Mouse (Mus musculus) midbrain, embryonic 13.5 days (tissue): Measurements from ENCODE around the gene Gal. TPM values are rescaled to one million over a fixed set of nuclear protein-coding genes. Genes with fewer than 3 reads are reported as not detected.

Source experiments
- ATAC-seq: fragments of 200-750 bp; cut with Nextera tagmentation; 2 replicates; pipeline ENCODE4 v1.8.0; 2017; ENCODE audit warnings: mild to moderate bottlenecking, moderate TSS enrichment, moderate library complexity
- H3K27ac ChIP-seq: fragments of 300-500 bp; sonication (generic); 2 replicates; pipeline ENCODE4 v1.5.1; 2015; ENCODE audit warnings: inconsistent platforms, mild to moderate bottlenecking, moderate library complexity
- H3K27me3 ChIP-seq: fragments of 300-500 bp; sonication (generic); 2 replicates; pipeline ENCODE4 v1.6.1; 2015; ENCODE audit warnings: mild to moderate bottlenecking, inconsistent platforms
- H3K36me3 ChIP-seq: fragments of 300-500 bp; sonication (generic); 2 replicates; pipeline ENCODE4 v1.6.1; 2015; ENCODE audit warnings: mild to moderate bottlenecking, inconsistent platforms
- H3K4me1 ChIP-seq: fragments of 300-500 bp; sonication (generic); replicated peaks from 2 replicates; pipeline ENCODE4 v1.6.1; 2015; ENCODE audit warnings: inconsistent platforms
- H3K4me2 ChIP-seq: fragments of 300-500 bp; sonication (generic); replicated peaks from 2 replicates; pipeline ENCODE4 v1.6.1; 2015; ENCODE audit warnings: moderate library complexity, mild to moderate bottlenecking, inconsistent platforms
- H3K4me3 ChIP-seq: fragments of 300-500 bp; sonication (generic); replicated peaks from 2 replicates; pipeline ENCODE4 v1.5.1; 2015; ENCODE audit warnings: mild to moderate bottlenecking, inconsistent platforms
- H3K9ac ChIP-seq: fragments of 300-500 bp; sonication (generic); replicated peaks from 2 replicates; pipeline ENCODE4 v1.6.1; 2015; ENCODE audit warnings: mild to moderate bottlenecking, inconsistent platforms
- H3K9me3 ChIP-seq: fragments of 300-500 bp; sonication (generic); 2 replicates; pipeline ENCODE4 v1.6.1; 2016; ENCODE audit warnings: mild to moderate bottlenecking, inconsistent platforms
- WGBS: fragments of 180-500 bp; shearing (Covaris S2); methylation state at CpG from one replicate; pipeline ENCODE4 v1.1.7; 2015; 5-methylcytosine and 5-hydroxymethylcytosine counted together
- polyA plus RNA-seq: library from polyadenylated mRNA; unstranded; fragments of >200 nt; fragmentation: Nextera tagmentation; extraction: Ambion mirVana; gene quantifications from 2 replicates; pipeline ENCODE4 v1.2.1, GENCODE M21; 2015

The Gal gene
- polyA plus RNA-seq, 1 experiment from 2014 or later, result 4.0 TPM

DNA sequence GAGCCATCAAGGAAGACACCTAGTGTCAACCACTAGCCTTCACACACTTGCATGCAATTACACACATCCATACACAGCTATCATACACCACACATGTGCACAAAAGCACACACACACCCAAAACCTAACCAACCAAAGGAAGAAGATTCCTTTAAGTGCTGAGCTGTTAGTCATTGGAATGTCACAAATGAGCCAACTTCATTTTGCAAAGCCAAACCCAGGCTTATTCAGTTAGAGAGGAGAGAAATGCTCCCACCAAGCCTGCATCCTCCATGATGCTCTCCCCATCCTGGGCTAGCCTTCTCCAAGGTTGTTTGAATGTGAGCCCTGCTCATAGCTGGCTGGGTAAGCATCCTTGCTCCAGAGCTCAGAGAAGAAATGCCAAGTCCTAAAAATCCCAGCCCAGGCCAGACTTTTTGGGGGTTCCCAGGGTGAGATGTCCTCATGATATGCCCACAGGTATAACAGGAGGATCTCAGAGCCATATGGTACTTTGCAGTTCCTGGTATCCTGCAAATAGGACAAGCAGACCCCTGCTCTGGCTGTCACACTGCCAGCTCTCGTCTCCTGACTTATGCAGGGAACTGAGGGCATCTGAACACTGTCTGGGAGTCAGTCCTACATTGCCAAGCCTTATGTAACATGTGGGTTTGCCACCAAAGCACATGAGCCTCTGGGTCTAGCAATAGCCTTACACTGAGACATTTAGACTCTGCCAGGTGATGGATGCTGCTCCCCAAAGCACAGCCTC lies 8.6 kb downstream of the Gal start:
- WGBS, result 57% methylated on average over 1 of the region's 1 CpGs

GRCm38 (mm10) chr19:3404030-3404429 lies 10.3 kb downstream of the Gal start:
- Histone ChIP-seq H3K27me3 (no peaks in the 10 kb centered on the region), H3K9ac (no peak overlapping the region), H3K36me3 (no peaks in the 10 kb centered on the region), H3K4me3 (no peak overlapping the region), H3K9me3 (no peaks in the 10 kb centered on the region), H3K4me1 (no peaks in the 10 kb centered on the region), H3K4me2 (no peak overlapping the region), H3K27ac (no peak overlapping the region)
- 83% methylated on average over 7 of the region's 7 CpGs for WGBS
- no peak for ATAC-seq

More for the DNA sequence above, 8.6 kb downstream of the Gal start:
- H3K27ac ChIP-seq, result no peak overlapping the region
- H3K4me1 ChIP-seq, result no peaks in the 10 kb centered on the region
- no peaks in the 10 kb centered on the region for H3K36me3 ChIP-seq
- H3K4me3 ChIP-seq, result no peak overlapping the region
- H3K9me3 ChIP-seq, result no peaks in the 10 kb centered on the region
- no peaks in the 10 kb centered on the region for H3K27me3 ChIP-seq
- ATAC-seq, result no peak
- H3K4me2 ChIP-seq, result no peak overlapping the region
- no peak overlapping the region for H3K9ac ChIP-seq

GRCm38 (mm10) chr19:3402390-3402789 lies 12.0 kb downstream of the Gal start:
- Histone ChIP-seq H3K4me3 (no peak overlapping the region), H3K27me3 (no peaks in the 10 kb centered on the region), H3K9me3 (no peaks in the 10 kb centered on the region), H3K9ac (no peak overlapping the region), H3K4me1 (no peaks in the 10 kb centered on the region), H3K4me2 (no peak overlapping the region), H3K36me3 (no peaks in the 10 kb centered on the region), H3K27ac (no peak overlapping the region)
- no peak for ATAC-seq
- 85% methylated on average over 6 of the region's 6 CpGs for WGBS

GRCm38 (mm10) chr19:3401943-3402342 lies 12.4 kb downstream of the Gal start:
- WGBS, result 54% methylated on average over 7 of the region's 7 CpGs
- no peaks in the 10 kb centered on the region for H3K36me3 ChIP-seq
- no peaks in the 10 kb centered on the region for H3K9me3 ChIP-seq
- no peak overlapping the region for H3K4me2 ChIP-seq
- no peak overlapping the region for H3K9ac ChIP-seq
- H3K27me3 ChIP-seq, result no peaks in the 10 kb centered on the region
- no peak for ATAC-seq
- no peak overlapping the region for H3K27ac ChIP-seq
- H3K4me1 ChIP-seq, result no peaks in the 10 kb centered on the region
- no peak overlapping the region for H3K4me3 ChIP-seq

DNA sequence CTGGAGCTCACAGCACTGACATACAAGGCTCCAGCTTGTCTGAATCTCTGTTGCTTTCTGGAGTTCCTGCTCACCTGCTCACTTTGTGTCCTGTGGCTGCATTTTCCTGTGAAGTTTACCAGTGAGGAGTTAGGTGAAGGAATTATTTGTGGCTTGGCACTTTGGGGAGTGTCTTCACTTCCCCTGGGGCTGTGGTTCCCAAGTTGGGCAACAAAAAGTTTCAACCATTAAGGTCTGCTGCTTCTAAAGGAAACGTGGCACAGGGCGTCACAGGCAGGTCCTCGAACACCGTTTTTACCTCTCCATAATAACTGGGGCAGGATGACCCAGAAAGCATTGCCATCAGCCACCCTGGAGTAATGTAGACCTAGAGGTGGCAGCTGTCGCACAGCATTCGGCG lies 12.8 kb downstream of the Gal start:
- no peak overlapping the region for H3K9ac ChIP-seq
- no peak overlapping the region for H3K4me2 ChIP-seq
- no peaks in the 10 kb centered on the region for H3K27me3 ChIP-seq
- no peaks in the 10 kb centered on the region for H3K4me1 ChIP-seq
- H3K9me3 ChIP-seq, result no peaks in the 10 kb centered on the region
- no peak for ATAC-seq
- H3K36me3 ChIP-seq, result no peaks in the 10 kb centered on the region
- H3K4me3 ChIP-seq, result no peak overlapping the region
- no peak overlapping the region for H3K27ac ChIP-seq
- 86% methylated on average over 7 of the region's 7 CpGs for WGBS

DNA sequence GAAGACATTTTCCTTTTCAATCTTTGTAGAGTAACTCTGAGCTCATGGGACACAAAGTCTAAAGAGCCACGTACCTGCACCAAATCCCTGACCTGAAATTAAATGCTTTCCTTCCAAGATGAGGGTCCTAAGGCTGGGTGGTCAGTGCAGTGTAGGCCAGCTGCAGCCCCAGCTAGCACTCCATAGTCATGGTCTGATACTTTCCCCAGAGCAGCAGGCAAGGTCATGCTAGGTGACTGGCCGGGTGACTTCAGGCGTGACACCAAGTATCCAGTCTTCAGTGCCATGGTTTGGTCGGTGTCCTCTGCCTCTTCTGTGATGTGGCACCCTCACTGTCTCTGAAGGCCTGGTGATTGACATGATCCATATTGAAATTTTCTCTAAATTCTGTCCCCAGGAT lies 14.3 kb downstream of the Gal start:
- Histone ChIP-seq H3K36me3 (no peaks in the 10 kb centered on the region), H3K4me2 (no peak overlapping the region), H3K4me1 (no peaks in the 10 kb centered on the region), H3K9ac (no peak overlapping the region), H3K27ac (no peak overlapping the region), H3K9me3 (no peaks in the 10 kb centered on the region), H3K27me3 (no peaks in the 10 kb centered on the region), H3K4me3 (no peak overlapping the region)
- ATAC-seq, result no peak
- WGBS, result 86% methylated on average over 4 of the region's 4 CpGs

GRCm38 (mm10) chr19:3394216-3394615 lies 20.1 kb downstream of the Gal start:
- Histone ChIP-seq H3K4me3 (no peak overlapping the region), H3K27ac (no peak overlapping the region), H3K9me3 (no peaks in the 10 kb centered on the region), H3K4me2 (no peak overlapping the region), H3K36me3 (no peaks in the 10 kb centered on the region), H3K9ac (no peak overlapping the region), H3K4me1 (0 out of 2 replicates have a peak, but pooled peaks cover 2% of the 10 kb centered on the region), H3K27me3 (peaks cover 6% of the 10 kb centered on the region; the same call in 1 of the 2 replicates)
- no peak for ATAC-seq
- WGBS, result 77% methylated on average over 3 of the region's 3 CpGs

DNA sequence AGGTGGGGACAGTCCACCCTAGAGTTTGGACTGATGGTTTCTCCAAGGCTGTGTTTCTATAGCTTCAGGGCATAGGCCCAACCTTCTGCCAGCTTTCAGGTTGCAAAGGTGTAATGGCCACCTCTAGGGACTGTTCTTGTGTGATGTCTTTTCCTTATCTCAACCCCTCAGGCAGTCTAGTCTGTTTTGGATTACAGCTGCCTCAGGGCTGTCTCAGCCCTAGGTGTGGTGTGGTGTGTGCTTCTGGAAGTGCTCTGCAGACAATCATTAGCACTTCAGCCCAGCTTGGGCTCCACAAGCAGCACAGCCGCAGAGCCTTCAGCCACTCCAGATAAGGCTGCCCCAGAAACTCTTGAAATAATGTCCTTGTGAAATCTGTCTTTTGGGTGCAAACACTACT lies 22.0 kb downstream of the Gal start:
- Histone ChIP-seq H3K27ac (no peak overlapping the region), H3K9ac (no peak overlapping the region), H3K4me3 (no peak overlapping the region), H3K36me3 (no peaks in the 10 kb centered on the region), H3K4me2 (no peak overlapping the region), H3K27me3 (peaks cover 6% of the 10 kb centered on the region; the same call in 1 of the 2 replicates), H3K4me1 (0 out of 2 replicates have a peak, but pooled peaks cover 4% of the 10 kb centered on the region), H3K9me3 (no peaks in the 10 kb centered on the region)
- 86% methylated on average over 1 of the region's 1 CpGs for WGBS
- no peak for ATAC-seq

GRCm38 (mm10) chr19:3389089-3389488 lies 25.3 kb downstream of the Gal start:
- Histone ChIP-seq H3K27ac (no peak overlapping the region), H3K4me2 (peak overlapping the region; percentile 72), H3K36me3 (no peaks in the 10 kb centered on the region; the same call in 1 of the 2 replicates), H3K9me3 (no peaks in the 10 kb centered on the region), H3K9ac (peak overlapping the region; percentile 53), H3K4me1 (0 out of 2 replicates have a peak, but pooled peaks cover 4% of the 10 kb centered on the region), H3K4me3 (peak overlapping the region; percentile 47), H3K27me3 (peaks cover 6% of the 10 kb centered on the region; the same call in 1 of the 2 replicates)
- under 1% methylated on average over 43 of the region's 43 CpGs for WGBS
- peak; percentile 94 for ATAC-seq

- 2% methylated on average over 33 of the region's 33 CpGs for WGBS
- peak within 1 kb of the TSS; percentile 72 for H3K4me2 ChIP-seq
- no peak within 1 kb of the TSS for H3K27ac ChIP-seq
- H3K4me1 ChIP-seq, result 0 out of 2 replicates have a peak, but pooled peaks cover 4% of the 10 kb centered on the region
- ATAC-seq, result peak; percentile 89
- H3K9me3 ChIP-seq, result no peaks in the 10 kb centered on the region
- H3K27me3 ChIP-seq, result peaks cover 6% of the 10 kb centered on the region; the same call in 1 of the 2 replicates
- H3K36me3 ChIP-seq, result no peaks in the 10 kb centered on the region; the same call in 1 of the 2 replicates
- H3K4me3 ChIP-seq, result peak within 1 kb of the TSS; percentile 47
- peak within 1 kb of the TSS; percentile 53 for H3K9ac ChIP-seq
These were observed 25.7 kb downstream of the Gal start, which contains the start of gene Tesmin for GRCm38 (mm10) chr19:3388629-3389057. Gene Tesmin, plus strand, starts transcription at chr19:3388857.

DNA sequence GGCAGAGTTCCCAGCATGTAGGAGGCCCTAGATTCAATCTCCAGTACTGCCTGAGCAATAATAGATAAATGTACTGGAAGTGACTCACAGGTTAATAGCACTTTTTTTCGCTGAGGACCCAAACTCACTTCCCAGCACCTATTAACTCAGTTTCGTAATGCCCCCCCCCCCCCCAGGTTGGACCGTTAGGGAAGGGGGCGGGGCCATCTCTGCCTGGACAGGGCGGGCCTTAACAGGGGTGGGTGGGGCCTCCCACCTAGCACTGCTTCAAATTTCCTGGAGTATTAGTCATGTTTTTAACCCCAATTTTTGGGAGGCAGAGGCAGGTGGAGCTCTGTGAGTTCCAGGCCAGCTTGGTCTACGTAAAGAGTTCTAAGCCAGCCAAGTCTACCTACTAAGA lies 26.3 kb downstream of the Gal start:
- WGBS, result 71% methylated on average over 6 of the region's 6 CpGs
- Histone ChIP-seq H3K4me2 (no peak overlapping the region), H3K4me3 (no peak overlapping the region; the same call in 1 of the 2 replicates), H3K9me3 (no peaks in the 10 kb centered on the region), H3K36me3 (no peaks in the 10 kb centered on the region; the same call in 1 of the 2 replicates), H3K27ac (no peak overlapping the region), H3K4me1 (0 out of 2 replicates have a peak, but pooled peaks cover 4% of the 10 kb centered on the region), H3K27me3 (peaks cover 6% of the 10 kb centered on the region; the same call in 1 of the 2 replicates), H3K9ac (no peak overlapping the region)
- no peak for ATAC-seq

GRCm38 (mm10) chr19:3378614-3379013 lies 35.7 kb downstream of the Gal start:
- Histone ChIP-seq H3K27ac (no peak overlapping the region), H3K27me3 (no peaks in the 10 kb centered on the region), H3K4me2 (no peak overlapping the region), H3K36me3 (peaks cover 4% of the 10 kb centered on the region; the same call in 1 of the 2 replicates), H3K4me3 (no peak overlapping the region), H3K9me3 (no peaks in the 10 kb centered on the region), H3K9ac (no peak overlapping the region), H3K4me1 (no peaks in the 10 kb centered on the region)
- WGBS, result 98% methylated on average over 3 of the region's 3 CpGs
- no peak for ATAC-seq
